In genomic region chr7:90352183-90352582, GRCm38 (mm10) we compare ENCODE assay signal across 16 mouse cellular contexts.
"Had no signal": no experiment of that assay in that cellular context is flagged by ENCODE, and none has a peak within 500 bp of the region (broad histone marks: within the 10 kb centered on the region; RNA-seq: fewer than 3 reads in every experiment).

No protein-coding gene starts in this region.

- H3K27ac ChIP-seq: neural tube, embryonic 13.5 days; neural tube, embryonic 15.5 days; stomach, embryonic 15.5 days; stomach, postnatal 0 days had no signal

- H3K4me3 ChIP-seq: neural tube, embryonic 13.5 days; neural tube, embryonic 15.5 days; stomach, embryonic 15.5 days had no signal

- H3K9ac ChIP-seq: neural tube, embryonic 13.5 days; neural tube, embryonic 15.5 days; stomach, embryonic 15.5 days had no signal

- H3K4me1 ChIP-seq: neural tube, embryonic 13.5 days; neural tube, embryonic 15.5 days; stomach, embryonic 15.5 days had no signal

- DNase-seq: retina, postnatal 1 day; right cerebral cortex, adult 18-20 months; right cerebral cortex, postnatal 14 days; right cerebral cortex, postnatal 25 days; right cerebral cortex, postnatal 4 days; spleen, adult 18-20 months; thymus, adult 18-20 months; thymus, adult 2 months; thymus, postnatal 14 days; thymus, postnatal 25 days; thymus, postnatal 36 days; thymus, postnatal 4 days had no signal

- H3K36me3 ChIP-seq: neural tube, embryonic 13.5 days; neural tube, embryonic 15.5 days; stomach, embryonic 15.5 days had no signal

- H3K27me3 ChIP-seq: neural tube, embryonic 13.5 days; neural tube, embryonic 15.5 days; stomach, embryonic 15.5 days had no signal

- H3K4me2 ChIP-seq: neural tube, embryonic 13.5 days; neural tube, embryonic 15.5 days; stomach, embryonic 15.5 days had no signal

- H3K9me3 ChIP-seq: neural tube, embryonic 13.5 days; neural tube, embryonic 15.5 days; stomach, embryonic 15.5 days had no signal
